Mouse (Mus musculus): ENCODE measurements at regions not wholly inside any gene's neighbourhood (a gene's known extent, or its start where the extent isn't known, plus 50 kb on each side); places are given as distances from the start of the nearest gene placed in this dataset.

DNA sequence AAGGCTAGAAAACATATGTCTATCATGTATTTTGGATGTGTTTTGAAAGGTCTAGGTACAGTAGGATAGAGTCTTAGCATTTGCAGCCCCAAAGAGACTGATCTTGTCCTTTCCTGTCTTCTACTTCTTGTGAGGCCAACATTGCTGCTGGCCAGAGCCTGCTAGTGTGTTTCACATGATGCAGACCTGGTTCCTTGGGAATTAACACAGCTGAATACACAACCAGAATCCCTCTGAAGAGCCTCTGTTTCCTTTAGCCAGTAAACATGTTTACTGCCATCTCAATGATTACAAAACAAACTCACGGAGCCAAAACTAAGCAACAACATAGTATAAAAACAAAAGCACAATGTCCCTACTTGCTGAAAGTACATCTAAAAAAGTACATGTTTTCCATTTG, 598.9 kb downstream of the 9430069I07Rik start:
- no peak for DNase-seq
